Mouse (Mus musculus): ENCODE results near the gene Kcnd2. TPM values are rescaled to one million over a fixed set of nuclear protein-coding genes. Genes with fewer than 3 reads are reported as not detected.

Gene Kcnd2
- polyA plus RNA-seq, 1 experiment from 2014 or later, result not detected

DNA sequence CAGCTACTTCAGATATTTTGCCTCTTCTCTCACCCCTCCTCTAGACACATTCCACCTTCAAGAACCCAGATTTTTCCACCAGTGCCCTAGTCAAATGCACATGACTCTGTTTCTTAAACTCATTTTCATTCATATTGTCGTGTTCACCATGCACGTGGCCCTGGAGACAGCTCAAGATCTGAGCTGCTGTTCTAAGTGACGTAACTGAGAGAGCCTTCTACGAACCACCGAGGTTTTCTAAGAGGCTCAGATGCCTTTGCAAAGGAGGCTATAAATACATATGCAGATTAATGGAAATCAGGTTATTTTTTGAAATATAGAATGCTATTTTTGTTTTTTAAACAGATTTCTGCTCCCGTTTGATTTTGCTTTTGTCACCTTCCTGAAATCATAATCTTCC, 202.9 kb downstream of the Kcnd2 start:
- no peak for DNase-seq (ENCODE audit: low spot score)

DNA sequence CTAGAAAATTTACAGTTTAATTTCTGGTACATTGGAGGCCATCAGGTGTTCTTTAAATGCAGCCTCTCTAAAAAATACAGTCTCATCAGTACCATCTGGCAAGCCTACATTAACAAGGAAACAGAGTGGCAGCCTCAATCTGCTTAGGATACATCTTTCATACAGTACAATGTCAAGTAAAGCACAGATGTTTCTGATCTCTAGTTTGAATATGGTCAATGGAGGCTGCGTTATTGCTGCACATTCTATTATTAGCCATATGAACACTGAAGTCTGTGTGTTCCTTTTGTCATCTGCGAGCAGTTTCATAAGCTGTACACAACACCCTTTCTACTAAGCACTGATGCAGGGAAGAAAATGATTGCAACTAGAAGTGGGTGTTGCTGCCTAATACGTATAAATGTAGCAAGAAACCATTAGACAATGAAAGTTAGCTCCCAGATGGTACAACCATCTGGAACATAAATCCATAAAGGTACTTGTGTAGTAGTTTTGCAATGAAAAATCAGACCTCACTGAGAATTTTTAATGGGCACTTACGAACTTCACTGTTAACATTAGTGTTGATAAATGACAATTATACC, 209.0 kb downstream of the Kcnd2 start:
- no peak for DNase-seq (ENCODE audit: low spot score)

DNA sequence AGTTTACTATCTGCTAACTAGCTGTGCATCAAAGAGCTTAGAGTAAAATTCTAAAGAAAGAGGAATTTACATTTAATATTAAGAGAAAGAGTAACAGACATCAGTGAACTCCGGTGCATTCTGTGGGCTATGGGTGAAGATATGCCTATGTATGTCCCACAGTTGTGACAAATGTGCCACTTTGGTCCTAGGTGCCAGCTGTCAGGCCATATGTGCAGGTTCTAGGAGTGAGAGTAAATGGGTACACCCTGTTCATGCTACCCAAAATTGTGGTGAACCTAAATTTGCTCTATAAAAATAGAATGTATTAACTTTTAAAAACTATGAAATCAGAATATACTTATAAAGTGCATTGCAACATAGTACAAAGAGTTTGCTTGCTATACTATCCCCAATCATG, 215.8 kb downstream of the Kcnd2 start:
- no peak for DNase-seq (ENCODE audit: low spot score)

DNA sequence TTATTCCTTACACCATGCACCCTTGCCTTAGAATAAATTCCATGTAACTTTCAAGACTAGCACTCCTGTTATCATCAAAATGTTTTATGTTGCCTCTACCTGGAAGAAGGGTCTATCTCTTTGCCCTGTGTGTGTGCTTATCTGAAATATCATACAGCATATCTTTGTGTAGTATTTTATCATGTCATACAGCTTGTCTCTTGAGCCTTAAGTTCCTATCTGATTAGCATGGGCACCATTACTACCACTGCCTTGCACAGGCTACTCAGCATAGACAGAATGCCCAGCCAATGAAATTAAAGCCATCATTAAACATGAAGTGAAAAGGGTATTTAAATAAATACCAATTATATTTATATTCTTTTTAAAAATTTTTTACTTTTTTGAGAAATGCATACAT, 249.4 kb downstream of the Kcnd2 start:
- no peak for DNase-seq (ENCODE audit: low spot score)

DNA sequence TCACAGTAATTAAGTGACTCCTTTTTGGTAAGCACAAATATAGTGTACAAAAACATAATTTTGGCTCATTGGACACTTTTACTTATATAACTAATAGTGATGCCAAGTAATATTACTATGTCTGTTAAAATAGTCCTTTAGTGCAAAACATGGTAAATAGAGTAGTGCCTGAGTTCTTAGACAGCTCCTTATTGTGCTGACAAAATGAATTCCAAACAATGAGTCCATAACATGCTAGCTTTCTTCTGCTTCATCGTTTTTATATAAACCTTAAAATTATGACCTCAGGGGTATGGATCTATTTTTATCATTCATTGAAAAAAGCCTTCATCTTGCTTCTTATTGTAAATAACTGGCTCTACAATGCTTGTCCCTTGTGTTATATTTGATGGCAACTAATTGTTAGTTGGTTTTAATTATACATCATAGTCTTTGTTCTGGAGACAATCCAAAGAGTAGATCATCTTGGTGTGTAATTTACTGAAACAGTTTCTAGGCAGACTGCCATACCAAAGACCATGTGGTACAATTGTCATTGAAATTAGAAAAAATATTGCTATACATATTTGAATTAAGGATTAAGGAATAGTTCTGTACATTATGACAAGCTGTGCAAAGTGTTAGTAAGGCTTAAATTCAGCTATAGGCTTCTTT, 256.7 kb downstream of the Kcnd2 start:
- no peak for DNase-seq (ENCODE audit: low spot score)

DNA sequence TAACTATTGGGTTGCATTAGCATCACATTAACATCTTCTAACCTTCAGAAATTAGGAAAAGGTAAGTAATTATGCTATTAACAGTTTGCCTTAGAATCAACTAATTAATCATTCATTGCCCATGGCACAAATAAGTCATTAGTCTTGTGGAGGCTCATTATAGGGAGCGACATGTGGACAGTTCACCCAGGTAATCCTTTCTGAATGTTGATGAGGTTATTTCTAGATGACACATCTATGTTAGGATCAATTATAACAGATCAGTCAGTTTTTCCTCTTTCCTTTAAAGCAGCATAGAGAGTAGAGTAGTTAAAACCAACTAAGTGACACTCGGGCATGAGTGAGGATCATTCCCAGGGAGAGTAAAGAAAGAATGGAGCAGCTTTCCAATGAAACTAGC, 267.4 kb downstream of the Kcnd2 start:
- DNase-seq (ENCODE audit: low spot score), result no peak

DNA sequence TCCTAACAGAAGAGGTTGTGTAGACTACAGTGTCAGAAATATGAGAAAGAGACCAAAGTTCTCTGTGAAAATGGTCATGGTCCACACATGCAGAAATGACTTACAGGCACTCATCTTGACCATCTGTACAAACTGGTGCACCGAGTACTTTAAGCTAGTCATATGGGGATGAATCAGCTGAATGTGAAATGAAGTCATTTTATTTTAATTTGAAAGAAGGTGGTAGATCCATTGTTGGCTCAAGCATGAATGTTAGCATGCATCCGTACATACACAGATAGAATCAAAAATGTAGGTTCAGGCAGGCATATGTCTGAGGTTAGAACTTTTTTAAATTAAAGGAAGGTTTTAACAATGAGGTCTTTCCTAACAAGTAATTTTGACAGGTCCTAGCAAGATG, 273.2 kb downstream of the Kcnd2 start:
- DNase-seq (ENCODE audit: low spot score), result no peak

DNA sequence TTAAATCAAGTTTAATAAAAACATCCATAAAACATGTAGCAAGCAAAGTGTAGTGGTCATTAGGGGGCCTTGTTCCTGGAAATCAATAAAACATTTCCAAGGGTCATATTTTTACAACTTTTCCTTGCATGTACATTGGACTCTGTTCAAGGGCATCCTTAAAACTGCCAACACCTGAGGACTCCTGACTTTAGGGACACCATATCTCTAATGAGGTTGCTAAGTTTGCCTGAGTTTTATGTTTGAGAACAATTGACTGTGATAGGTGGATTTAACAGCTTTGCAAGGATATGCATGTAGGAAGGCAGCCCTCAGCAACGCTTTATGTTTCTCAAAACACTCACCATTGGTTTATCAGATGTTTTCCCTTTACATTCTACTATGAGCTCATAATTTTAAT, 287.6 kb downstream of the Kcnd2 start:
- no peak for DNase-seq (ENCODE audit: low spot score)

DNA sequence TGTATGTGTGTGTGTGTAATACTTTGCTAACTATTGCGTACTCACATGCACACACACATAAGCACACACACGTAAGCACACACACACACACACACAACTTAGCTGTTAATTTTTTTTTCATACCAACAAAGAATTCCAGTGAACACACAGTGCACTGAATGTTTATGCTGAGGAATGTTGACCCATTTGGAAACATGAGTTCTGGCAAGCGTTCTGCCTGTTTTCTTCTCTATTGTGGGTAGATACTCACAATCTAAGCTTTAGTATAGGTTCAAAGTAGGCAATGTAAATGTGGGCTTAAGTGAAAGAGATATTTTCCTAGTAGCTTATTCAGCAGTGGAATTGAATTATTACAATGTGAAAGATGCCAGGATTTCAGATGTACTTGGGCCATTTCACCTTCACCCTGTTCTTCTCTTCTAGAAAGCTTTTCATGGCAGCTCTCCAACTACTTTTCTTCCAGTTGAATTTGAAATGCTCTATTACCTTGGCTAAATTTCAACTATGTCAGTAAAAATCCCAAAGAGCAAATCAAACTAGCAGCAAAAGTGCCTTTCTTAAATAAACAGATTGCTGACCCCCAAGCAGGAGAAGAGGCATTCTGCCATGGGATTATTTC, 295.4 kb downstream of the Kcnd2 start:
- no peak for DNase-seq (ENCODE audit: low spot score)

DNA sequence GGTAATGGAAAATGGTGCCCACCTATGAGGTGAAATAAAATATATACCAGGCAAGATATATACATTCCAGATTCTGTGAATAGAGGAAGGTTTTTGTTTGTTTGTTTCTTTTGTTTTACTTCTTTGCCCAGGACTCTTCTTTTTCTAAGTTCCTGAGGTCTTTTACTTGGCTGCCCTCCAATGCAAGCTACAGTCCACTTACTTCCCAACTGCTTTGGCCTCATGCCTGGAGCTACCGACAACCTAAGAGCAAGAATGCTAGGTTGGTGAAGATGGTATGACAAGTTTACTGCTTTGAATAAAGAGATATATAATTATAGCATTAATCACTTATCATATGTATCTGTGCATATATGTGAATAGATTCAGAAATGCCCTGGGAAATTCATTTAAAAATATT, 305.0 kb downstream of the Kcnd2 start:
- no peak for DNase-seq (ENCODE audit: low spot score)

DNA sequence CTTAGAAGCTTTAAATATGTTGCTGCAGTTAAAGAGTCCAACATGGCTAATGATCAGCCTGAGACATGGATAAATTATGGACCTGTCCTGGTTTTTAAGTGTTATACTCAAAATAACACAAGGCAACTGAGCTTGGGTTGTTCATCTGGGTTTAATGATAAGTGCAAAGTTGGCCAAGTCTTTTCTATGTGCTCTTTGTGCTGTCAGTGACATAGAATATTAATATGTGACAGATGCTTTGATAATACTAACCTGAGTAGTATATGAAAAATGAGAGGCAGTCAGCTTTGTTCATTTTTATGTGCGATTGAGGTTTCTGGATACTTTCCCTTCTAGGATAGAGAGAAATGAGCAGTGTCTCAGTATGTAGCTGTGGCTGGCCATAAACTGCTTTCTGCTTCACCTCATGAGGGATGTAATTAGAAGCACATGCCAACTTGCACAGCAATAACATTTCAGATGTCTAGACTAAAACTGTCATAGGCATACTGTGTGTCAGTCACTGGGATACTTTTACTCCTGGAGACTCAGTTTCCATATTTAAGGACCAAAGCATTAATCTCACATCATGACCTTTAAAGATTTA, 312.3 kb downstream of the Kcnd2 start:
- DNase-seq (ENCODE audit: low spot score), result no peak

DNA sequence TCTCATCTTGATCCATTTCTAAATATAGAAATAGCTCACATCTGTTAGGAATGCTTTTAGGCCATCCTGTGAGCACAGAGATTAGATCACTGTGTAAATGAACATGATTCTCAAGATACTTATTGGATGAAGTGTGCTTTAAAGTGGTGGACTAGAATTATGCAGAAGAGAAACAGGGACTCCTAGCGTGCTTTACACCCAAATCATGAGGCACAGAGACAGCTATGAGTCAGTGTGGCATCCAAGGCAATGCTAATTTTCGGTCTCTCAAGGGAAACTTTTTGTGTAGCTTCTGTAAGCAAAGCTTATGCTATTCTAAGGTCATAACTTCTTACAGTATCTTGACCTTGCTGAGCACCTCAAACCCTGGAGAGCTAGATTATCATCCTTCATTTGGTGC, 318.7 kb downstream of the Kcnd2 start:
- DNase-seq (ENCODE audit: low spot score), result no peak

DNA sequence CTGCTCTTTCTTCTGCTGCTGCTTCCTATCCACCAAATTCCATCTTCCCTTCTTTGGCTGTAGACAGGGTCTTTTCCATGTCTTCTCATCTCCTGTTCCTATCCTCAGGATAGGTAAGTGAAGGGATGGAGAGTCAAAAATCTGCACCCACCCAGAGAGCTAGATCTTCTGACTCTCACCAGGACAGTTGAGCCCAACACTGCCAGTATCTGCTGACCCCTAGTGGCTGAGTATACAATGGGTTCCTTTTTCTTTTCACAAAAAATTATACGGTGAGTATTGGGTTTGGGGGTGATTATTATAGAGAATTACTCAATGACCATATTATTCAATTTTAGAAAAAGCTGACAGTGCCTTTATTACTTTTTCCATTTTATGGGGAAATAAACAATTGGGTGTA, 319.5 kb downstream of the Kcnd2 start:
- DNase-seq (ENCODE audit: low spot score), result no peak

DNA sequence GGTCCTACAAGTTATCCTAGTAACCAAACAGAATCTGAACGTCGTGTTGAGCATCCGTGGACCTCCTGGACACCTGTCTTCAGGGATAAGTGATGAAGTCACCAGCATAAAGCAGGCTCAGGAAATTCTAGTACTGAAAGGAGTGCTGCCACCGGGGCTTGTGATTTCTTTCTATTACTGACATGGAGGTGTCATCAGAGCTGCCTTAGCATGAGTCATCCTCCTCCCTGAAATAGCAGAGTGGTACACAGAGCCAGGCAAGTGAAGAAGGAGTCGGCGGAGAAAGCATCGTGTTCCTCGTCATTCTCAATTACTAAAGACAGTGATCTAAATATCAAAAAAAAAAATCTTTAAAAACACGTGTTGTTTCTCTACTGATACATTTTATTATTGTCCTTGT, 336.2 kb downstream of the Kcnd2 start:
- DNase-seq (ENCODE audit: low spot score), result no peak

DNA sequence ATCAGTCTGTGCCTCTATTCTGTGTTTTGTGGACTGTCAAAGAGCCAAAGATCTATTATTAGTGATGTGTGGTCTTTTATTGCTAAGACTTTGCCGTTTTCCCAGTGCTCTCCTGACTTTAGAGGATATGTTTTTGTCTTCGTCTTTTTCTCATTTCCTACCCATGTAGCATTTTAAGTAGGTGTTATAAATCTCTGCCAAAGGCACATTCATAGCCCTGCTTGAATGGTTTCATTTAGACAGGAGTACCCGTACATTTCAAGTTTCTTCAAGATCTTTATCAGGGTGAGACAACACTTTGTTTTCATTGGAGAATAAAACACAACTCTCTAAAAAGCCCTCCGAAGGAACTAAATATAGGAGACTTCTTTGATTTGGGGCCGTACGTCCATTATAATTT, 355.7 kb downstream of the Kcnd2 start:
- DNase-seq (ENCODE audit: low spot score), result no peak

DNA sequence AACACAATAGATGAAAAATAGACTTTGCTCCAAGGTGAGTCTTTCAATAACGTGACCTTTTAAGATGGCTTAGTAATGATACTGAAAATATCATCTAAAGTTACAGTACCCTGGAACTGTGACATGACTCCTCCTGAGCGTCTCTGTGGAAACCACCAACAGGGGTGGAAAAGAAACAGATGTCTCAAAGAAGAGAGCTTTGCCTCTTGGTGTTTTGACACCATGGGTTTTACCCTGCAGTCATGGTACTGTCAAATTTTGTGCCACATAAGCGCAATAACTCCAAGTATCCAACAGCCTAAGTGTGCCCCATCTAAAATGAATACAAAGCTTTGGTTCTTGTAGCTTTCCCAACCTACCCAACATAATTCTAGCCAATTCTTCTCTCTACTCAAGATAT, 374.9 kb downstream of the Kcnd2 start:
- DNase-seq (ENCODE audit: low spot score), result no peak

DNA sequence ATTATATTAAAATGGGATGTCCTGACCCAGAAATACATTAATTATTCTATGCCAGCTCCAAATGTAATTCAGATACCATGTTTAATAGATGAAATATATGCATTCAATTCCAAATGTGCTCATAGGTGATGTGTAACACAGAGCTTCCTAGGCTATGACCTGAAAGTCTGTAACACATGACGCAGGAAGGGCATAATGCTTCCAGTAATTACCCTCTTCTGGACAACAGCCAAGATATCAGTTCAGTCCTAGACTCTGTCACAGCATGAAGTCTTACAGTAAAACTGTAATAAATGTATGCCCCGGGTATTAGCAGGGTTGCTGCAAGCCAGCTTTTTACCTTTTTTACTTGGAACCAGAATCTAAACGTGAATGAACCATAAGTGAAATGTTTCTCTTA, 382.1 kb downstream of the Kcnd2 start:
- no peak for DNase-seq (ENCODE audit: low spot score)

DNA sequence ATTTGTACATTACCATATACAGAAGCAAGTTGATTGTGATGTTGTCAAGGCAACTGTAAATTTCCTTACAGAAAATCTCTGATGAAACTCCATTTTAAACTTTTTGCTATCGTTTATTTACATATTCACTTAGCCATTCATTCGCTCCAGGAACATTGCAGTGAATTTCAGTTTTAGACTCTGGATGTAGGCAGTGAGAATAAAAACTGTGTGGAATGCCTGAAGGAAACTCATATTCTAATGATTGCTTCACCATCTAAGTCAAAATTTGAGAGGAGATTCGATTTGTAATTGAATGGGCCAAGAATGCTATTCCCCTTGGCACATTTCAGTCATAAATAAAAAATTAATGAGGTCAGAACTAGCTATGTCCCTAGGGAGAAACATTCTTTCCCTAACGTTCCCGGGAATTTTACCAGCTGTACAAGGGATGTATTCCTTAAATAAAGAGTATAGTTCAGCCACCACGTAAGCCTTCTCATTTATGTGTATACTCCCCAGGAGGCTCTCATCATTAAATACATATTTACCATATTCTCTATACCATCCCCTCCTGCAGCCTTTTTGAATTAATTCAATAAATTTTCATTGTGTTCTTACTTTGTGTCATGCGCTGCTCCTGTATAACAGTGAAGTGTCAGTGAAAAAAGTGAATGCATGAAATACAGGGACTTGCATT, 394.2 kb downstream of the Kcnd2 start:
- DNase-seq (ENCODE audit: low spot score), result no peak

DNA sequence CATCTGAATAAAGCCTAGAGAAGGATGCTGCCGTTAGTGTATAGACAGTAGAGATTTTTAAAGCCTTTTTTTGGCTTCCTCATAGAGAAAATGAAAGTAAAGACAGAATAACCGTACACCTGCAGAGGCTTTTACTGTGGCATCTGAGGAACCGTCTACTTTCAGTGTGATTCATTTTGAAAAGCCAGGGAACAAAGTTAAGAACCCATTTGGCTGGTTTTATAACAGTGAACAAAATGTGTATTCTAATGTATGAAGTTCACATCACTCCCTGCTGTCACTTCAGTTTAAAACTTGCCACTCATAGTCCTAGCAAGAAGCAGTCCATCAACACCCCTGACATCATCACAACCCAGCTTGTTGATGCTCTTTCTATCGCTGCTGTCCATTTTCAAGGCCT, 414.7 kb downstream of the Kcnd2 start:
- DNase-seq (ENCODE audit: low spot score), result no peak

DNA sequence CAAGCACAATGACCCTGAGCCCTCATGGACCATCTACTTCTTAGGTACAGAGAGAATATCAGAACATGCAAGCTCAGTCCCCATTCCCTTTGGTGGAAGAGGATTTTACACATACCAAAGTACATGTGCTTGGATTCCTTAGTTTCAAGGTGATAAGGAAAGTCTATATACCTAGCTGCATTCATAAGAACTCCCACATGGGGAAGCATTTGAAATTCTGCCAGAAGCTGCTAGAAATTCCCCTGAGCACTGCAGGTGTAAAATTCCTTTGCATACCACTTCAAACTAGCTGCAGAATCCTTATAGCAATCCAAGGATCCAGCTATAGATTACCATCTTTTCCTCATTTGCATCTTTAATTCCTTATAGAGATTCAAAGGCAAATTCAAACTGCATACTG, 440.4 kb downstream of the Kcnd2 start:
- no peak for DNase-seq (ENCODE audit: low spot score)

DNA sequence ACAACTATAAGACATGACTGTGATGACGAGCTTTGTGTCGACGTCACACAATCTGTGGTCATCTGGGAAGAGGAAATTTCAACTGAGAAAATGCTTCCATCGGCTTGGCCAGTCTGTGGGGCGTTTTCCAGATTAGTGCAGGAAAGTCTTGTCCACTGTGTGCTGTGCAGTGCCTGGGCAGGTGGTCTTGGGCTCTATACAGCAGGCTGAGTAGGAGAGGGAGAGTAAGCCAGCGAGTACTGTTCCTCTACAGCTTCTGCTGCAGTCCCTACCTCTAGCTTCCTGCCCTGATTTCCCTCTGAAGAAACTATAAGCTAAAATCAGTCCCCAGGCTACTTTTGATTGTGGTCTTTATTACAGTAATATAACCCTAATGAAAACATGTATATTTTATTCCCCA, 448.8 kb downstream of the Kcnd2 start:
- DNase-seq (ENCODE audit: low spot score), result no peak

DNA sequence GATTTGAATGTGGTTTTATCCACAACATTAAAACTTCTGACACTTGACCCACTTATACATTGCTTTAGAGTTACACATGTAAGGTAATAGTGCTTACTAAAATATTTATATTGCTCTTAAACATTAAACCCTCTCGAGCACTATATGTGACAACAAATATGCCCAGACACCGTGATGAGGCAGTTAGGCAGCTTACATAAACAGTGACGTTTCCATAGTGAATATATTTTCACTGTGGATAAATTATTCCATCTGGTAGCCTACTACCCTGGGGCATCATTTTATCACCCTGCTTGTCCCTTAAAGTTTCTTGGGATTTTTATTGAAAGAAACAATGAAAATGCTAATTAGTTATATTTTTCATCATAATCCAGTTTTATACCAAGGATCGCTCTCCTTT, 449.3 kb downstream of the Kcnd2 start:
- DNase-seq (ENCODE audit: low spot score), result no peak

Data from thymus, postnatal 0 days (tissue).